Mouse (Mus musculus) limb, embryonic 14.5 days (tissue): ENCODE measurements around the gene Mrtfb. TPM values are rescaled to one million over a fixed set of nuclear protein-coding genes. Genes with fewer than 3 reads are reported as not detected.

Experiments used
- ATAC-seq: fragments of 200-750 bp; cut with Nextera tagmentation; 2 replicates; pipeline ENCODE4 v1.8.0; 2017; ENCODE audit warnings: low read depth, moderate number of reproducible peaks, moderate TSS enrichment; ENCODE audit not compliant: low FRiP score
- DNase-seq: peaks from one replicate; pipeline ENCODE4 v3.0.0-alpha.2; 2015; ENCODE audit warnings: low spot score
- H3K27ac ChIP-seq: fragments of 300-500 bp; sonication (generic); replicated peaks from 2 replicates; pipeline ENCODE4 v1.5.1; 2014; ENCODE audit warnings: low read depth, mild to moderate bottlenecking, low read length, moderate library complexity, mixed read lengths
- H3K27me3 ChIP-seq: fragments of 300-500 bp; sonication (generic); 2 replicates; pipeline ENCODE4 v1.6.1; 2014; ENCODE audit warnings: low read length, mixed read lengths; ENCODE audit not compliant: control insufficient read depth, insufficient read depth
- H3K36me3 ChIP-seq: fragments of 300-500 bp; sonication (generic); 2 replicates; pipeline ENCODE4 v1.6.1; 2014; ENCODE audit warnings: mild to moderate bottlenecking, low read length, moderate library complexity, mixed read lengths; ENCODE audit not compliant: control insufficient read depth, insufficient read depth
- H3K4me1 ChIP-seq: fragments of 300-500 bp; sonication (generic); 2 replicates; pipeline ENCODE4 v1.6.1; 2014; ENCODE audit warnings: antibody characterized with exemption, low read length, mixed read lengths; ENCODE audit not compliant: control insufficient read depth, insufficient read depth
- H3K4me2 ChIP-seq: fragments of 300-500 bp; sonication (generic); replicated peaks from 2 replicates; pipeline ENCODE4 v1.6.1; 2014; ENCODE audit warnings: low read depth, mild to moderate bottlenecking, low read length, moderate library complexity; ENCODE audit not compliant: severe bottlenecking
- H3K4me3 ChIP-seq: fragments of 300-500 bp; sonication (generic); replicated peaks from 2 replicates; pipeline ENCODE4 v1.5.1; 2014; ENCODE audit warnings: low read length
- H3K9ac ChIP-seq: fragments of 300-500 bp; sonication (generic); 2 replicates; pipeline ENCODE4 v1.6.1; 2014; ENCODE audit warnings: mild to moderate bottlenecking, low read depth, low read length, moderate library complexity; ENCODE audit not compliant: severe bottlenecking
- H3K9me3 ChIP-seq: fragments of 300-500 bp; sonication (generic); 2 replicates; pipeline ENCODE4 v1.6.1; 2016; ENCODE audit warnings: low read length; ENCODE audit not compliant: control insufficient read depth
- POLR2A ChIP-seq: fragments of 200-500 bp; IDR thresholded peaks from 2 replicates; pipeline ENCODE4 v1.8.0; 2012; ENCODE audit warnings: inconsistent platforms, mild to moderate bottlenecking, moderate library complexity, borderline replicate concordance; ENCODE audit not compliant: insufficient read depth, insufficient read length; ENCODE audit errors: extremely low read depth
- WGBS: fragments of 180-500 bp; shearing (Covaris S2); extraction: QIAGEN DNeasy Blood & Tissue Kit; methylation state at CpG from one replicate; pipeline ENCODE4 v1.1.7; 2014; 5-methylcytosine and 5-hydroxymethylcytosine counted together
- polyA plus RNA-seq, 2 experiments: library from polyadenylated mRNA; depleted of rRNA in 1 of 2; stranded (reverse) in 1 of 2; unstranded in 1 of 2; fragments of >200 nt; fragmentation: Nextera tagmentation in 1 of 2; extraction: Ambion mirVana in 1 of 2; gene quantifications; 2 replicates each; pipeline versions ENCODE4 v1.2.1 to v1.2.3; 2012 to 2014

Gene Mrtfb
- polyA plus RNA-seq, 2 experiments: 11.8 to 26.0 TPM

- 62% methylated on average over 2 of the region's 2 CpGs for WGBS
- Histone ChIP-seq H3K27me3 (no peaks in the 10 kb centered on the region), H3K9me3 (no peaks in the 10 kb centered on the region), H3K27ac (no peak overlapping the region), H3K4me1 (0 out of 2 replicates have a peak, but pooled peaks cover 3% of the 10 kb centered on the region), H3K36me3 (no peaks in the 10 kb centered on the region), H3K9ac (no peak overlapping the region), H3K4me3 (no peak overlapping the region), H3K4me2 (no peak overlapping the region)
- TF ChIP-seq POLR2A: no peak
- DNase-seq: no peak
- ATAC-seq: no peak
These were observed 16.7 kb upstream of the Mrtfb start for GRCm38 (mm10) chr16:13239544-13239943.

- 57% methylated on average over 7 of the region's 7 CpGs for WGBS
- Histone ChIP-seq H3K9ac (no peak overlapping the region), H3K27me3 (no peaks in the 10 kb centered on the region), H3K36me3 (no peaks in the 10 kb centered on the region), H3K4me2 (no peak overlapping the region), H3K27ac (no peak overlapping the region), H3K4me1 (0 out of 2 replicates have a peak, but pooled peaks cover 3% of the 10 kb centered on the region), H3K9me3 (no peaks in the 10 kb centered on the region), H3K4me3 (no peak overlapping the region)
- DNase-seq: no peak
- TF ChIP-seq POLR2A: no peak
- no peak for ATAC-seq
These were observed 16.0 kb upstream of the Mrtfb start for GRCm38 (mm10) chr16:13240326-13240725.

- Histone ChIP-seq H3K9me3 (no peaks in the 10 kb centered on the region), H3K27ac (no peak overlapping the region), H3K4me2 (no peak overlapping the region), H3K36me3 (no peaks in the 10 kb centered on the region), H3K4me3 (no peak overlapping the region), H3K9ac (no peak overlapping the region), H3K4me1 (0 out of 2 replicates have a peak, but pooled peaks cover 3% of the 10 kb centered on the region), H3K27me3 (no peaks in the 10 kb centered on the region)
- WGBS: 35% methylated on average over 4 of the region's 4 CpGs
- no peak for TF ChIP-seq POLR2A
- DNase-seq (no peak), ATAC-seq (no peak)
These were observed 10.6 kb upstream of the Mrtfb start for GRCm38 (mm10) chr16:13245658-13246057.

- no peaks in the 10 kb centered on the region for H3K27me3 ChIP-seq
- ATAC-seq (no peak), DNase-seq (no peak)
- no peaks in the 10 kb centered on the region for H3K4me1 ChIP-seq
- H3K4me2 ChIP-seq: no peak overlapping the region
- no peaks in the 10 kb centered on the region for H3K9me3 ChIP-seq
- no peak overlapping the region for H3K27ac ChIP-seq
- 63% methylated on average over 3 of the region's 3 CpGs for WGBS
- H3K4me3 ChIP-seq: no peak overlapping the region
- H3K9ac ChIP-seq: no peak overlapping the region
- no peaks in the 10 kb centered on the region for H3K36me3 ChIP-seq
- TF ChIP-seq POLR2A: no peak
These were observed 9.4 kb upstream of the Mrtfb start for GRCm38 (mm10) chr16:13246855-13247254.

GRCm38 (mm10) chr16:13250061-13250460 is 6.2 kb upstream of the Mrtfb start:
- WGBS: 82% methylated on average over 5 of the region's 5 CpGs
- Histone ChIP-seq H3K27me3 (no peaks in the 10 kb centered on the region), H3K9me3 (no peaks in the 10 kb centered on the region), H3K4me2 (no peak overlapping the region), H3K4me1 (no peaks in the 10 kb centered on the region), H3K27ac (no peak overlapping the region), H3K4me3 (no peak overlapping the region), H3K36me3 (no peaks in the 10 kb centered on the region), H3K9ac (no peak overlapping the region)
- ATAC-seq (no peak), DNase-seq (no peak)
- TF ChIP-seq POLR2A: no peak
